Mouse (Mus musculus): ENCODE results near the gene Cct7. TPM values are rescaled to one million over a fixed set of nuclear protein-coding genes. Genes with fewer than 3 reads are reported as not detected.
A peak's percentile ranks its signal among the peaks of the same experiment; 100 is the strongest.
"Not testable (repeated sequence)": the region's sequence is repeated elsewhere in the genome, so short reads cannot be mapped to it uniquely, and the experiment has no call there.

Gene Cct7
- polyA plus RNA-seq, 1 experiment from 2014 or later: 458 TPM

GRCm38 (mm10) chr6:85450140-85450539, 1.2 kb upstream of the Cct7 start:
- Histone ChIP-seq H3K4me2 (ENCODE audit: low read depth, low read length) (peak overlapping the region; percentile 90), H3K4me3 (ENCODE audit: low read length) (peak overlapping the region; percentile 55), H3K4me1 (ENCODE audit: control insufficient read depth, insufficient read depth, low read length) (peaks cover 20% of the 10 kb centered on the region), H3K9ac (ENCODE audit: low read depth, low read length) (0 out of 2 replicates have a peak overlapping the region, but pooled peaks have one; percentile 81)
- not testable (repeated sequence) for H3K27me3 ChIP-seq (replicated peaks; ENCODE audit: control insufficient read depth, insufficient read depth, low read length); H3K36me3 ChIP-seq (ENCODE audit: control insufficient read depth, insufficient read depth, low read length); H3K27ac ChIP-seq (ENCODE audit: low read length); ATAC-seq; H3K9me3 ChIP-seq (ENCODE audit: control insufficient read depth, low read length)
- 54% methylated on average over 1 of the region's 1 CpGs for WGBS

GRCm38 (mm10) chr6:85451664-85452410, 523 bp downstream of the Cct7 start, which contains the start of gene Pradc1:
TSS of gene Pradc1 (minus strand) at chr6:85451970.
- peak within 1 kb of the TSS; percentile 90 for H3K4me2 ChIP-seq (ENCODE audit: low read depth, low read length)
- peak within 1 kb of the TSS; percentile 55 for H3K4me3 ChIP-seq (ENCODE audit: low read length)
- peaks cover 30% of the 10 kb centered on the region for H3K4me1 ChIP-seq (ENCODE audit: control insufficient read depth, insufficient read depth, low read length)
- WGBS: under 1% methylated on average over 54 of the region's 54 CpGs
- no peaks in the 10 kb centered on the region for H3K9me3 ChIP-seq (ENCODE audit: control insufficient read depth, low read length)
- no peaks in the 10 kb centered on the region for H3K27me3 ChIP-seq (replicated peaks; ENCODE audit: control insufficient read depth, insufficient read depth, low read length)
- no peaks in the 10 kb centered on the region for H3K36me3 ChIP-seq (ENCODE audit: control insufficient read depth, insufficient read depth, low read length)
- peak; percentile 89 for ATAC-seq
- peak within 1 kb of the TSS; percentile 81 for H3K9ac ChIP-seq (ENCODE audit: low read depth, low read length)
- H3K27ac ChIP-seq (ENCODE audit: low read length): peak within 1 kb of the TSS; percentile 98

GRCm38 (mm10) chr6:85452411-85452665, 1.0 kb downstream of the Cct7 start:
- Histone ChIP-seq H3K4me1 (ENCODE audit: control insufficient read depth, insufficient read depth, low read length) (peaks cover 30% of the 10 kb centered on the region), H3K9ac (ENCODE audit: low read depth, low read length) (peak overlapping the region; percentile 81), H3K9me3 (ENCODE audit: control insufficient read depth, low read length) (no peaks in the 10 kb centered on the region), H3K36me3 (ENCODE audit: control insufficient read depth, insufficient read depth, low read length) (no peaks in the 10 kb centered on the region), H3K27ac (ENCODE audit: low read length) (peak overlapping the region; percentile 98), H3K4me3 (ENCODE audit: low read length) (peak overlapping the region; percentile 55), H3K4me2 (ENCODE audit: low read depth, low read length) (peak overlapping the region; percentile 73), H3K27me3 (replicated peaks; ENCODE audit: control insufficient read depth, insufficient read depth, low read length) (no peaks in the 10 kb centered on the region)
- WGBS: under 1% methylated on average over 15 of the region's 15 CpGs
- ATAC-seq: peak; percentile 7; the same call in 1 of the 2 replicates

- WGBS: 5% methylated on average over 7 of the region's 7 CpGs
These were observed 1.5 kb downstream of the Cct7 start for GRCm38 (mm10) chr6:85452816-85453215.

GRCm38 (mm10) chr6:85459621-85460020, 8.3 kb downstream of the Cct7 start:
- Histone ChIP-seq H3K9me3 (ENCODE audit: control insufficient read depth, low read length) (no peaks in the 10 kb centered on the region), H3K4me3 (ENCODE audit: low read length) (no peak overlapping the region), H3K36me3 (ENCODE audit: control insufficient read depth, insufficient read depth, low read length) (peaks cover 15% of the 10 kb centered on the region)

More at GRCm38 (mm10) chr6:85452816-85453215, 1.5 kb downstream of the Cct7 start:
- Histone ChIP-seq H3K27me3 (replicated peaks; ENCODE audit: control insufficient read depth, insufficient read depth, low read length) (no peaks in the 10 kb centered on the region), H3K4me2 (ENCODE audit: low read depth, low read length) (peak overlapping the region; percentile 73), H3K9ac (ENCODE audit: low read depth, low read length) (peak overlapping the region; percentile 81), H3K27ac (ENCODE audit: low read length) (no peak overlapping the region), H3K4me3 (ENCODE audit: low read length) (peak overlapping the region; percentile 55), H3K36me3 (ENCODE audit: control insufficient read depth, insufficient read depth, low read length) (no peaks in the 10 kb centered on the region), H3K4me1 (ENCODE audit: control insufficient read depth, insufficient read depth, low read length) (peaks cover 33% of the 10 kb centered on the region), H3K9me3 (ENCODE audit: control insufficient read depth, low read length) (no peaks in the 10 kb centered on the region)
- no peak for ATAC-seq

GRCm38 (mm10) chr6:85465381-85465780, 14.1 kb downstream of the Cct7 start:
- Histone ChIP-seq H3K27me3 (replicated peaks; ENCODE audit: control insufficient read depth, insufficient read depth, low read length) (no peaks in the 10 kb centered on the region), H3K4me2 (ENCODE audit: low read depth, low read length) (no peak overlapping the region), H3K4me3 (ENCODE audit: low read length) (no peak overlapping the region), H3K36me3 (ENCODE audit: control insufficient read depth, insufficient read depth, low read length) (peaks cover 34% of the 10 kb centered on the region), H3K27ac (ENCODE audit: low read length) (no peak overlapping the region), H3K9me3 (ENCODE audit: control insufficient read depth, low read length) (no peaks in the 10 kb centered on the region), H3K4me1 (ENCODE audit: control insufficient read depth, insufficient read depth, low read length) (no peaks in the 10 kb centered on the region), H3K9ac (ENCODE audit: low read depth, low read length) (no peak overlapping the region)
- no peak for ATAC-seq

More at GRCm38 (mm10) chr6:85459621-85460020, 8.3 kb downstream of the Cct7 start:
- 92% methylated on average over 2 of the region's 2 CpGs for WGBS
- Histone ChIP-seq H3K4me1 (ENCODE audit: control insufficient read depth, insufficient read depth, low read length) (peaks cover 15% of the 10 kb centered on the region), H3K27me3 (replicated peaks; ENCODE audit: control insufficient read depth, insufficient read depth, low read length) (no peaks in the 10 kb centered on the region), H3K27ac (ENCODE audit: low read length) (no peak overlapping the region), H3K4me2 (ENCODE audit: low read depth, low read length) (no peak overlapping the region), H3K9ac (ENCODE audit: low read depth, low read length) (no peak overlapping the region)
- no peak for ATAC-seq

GRCm38 (mm10) chr6:85469660-85470430, 18.5 kb downstream of the Cct7 start:
- peak; percentile 36; the same call in 1 of the 2 replicates for ATAC-seq
- no peak overlapping the region for H3K9ac ChIP-seq (ENCODE audit: low read depth, low read length)
- WGBS: 76% methylated on average over 5 of the region's 5 CpGs
- no peak overlapping the region for H3K27ac ChIP-seq (ENCODE audit: low read length)
- H3K4me1 ChIP-seq (ENCODE audit: control insufficient read depth, insufficient read depth, low read length): no peaks in the 10 kb centered on the region
- peaks cover 20% of the 10 kb centered on the region for H3K36me3 ChIP-seq (ENCODE audit: control insufficient read depth, insufficient read depth, low read length)
- no peaks in the 10 kb centered on the region for H3K9me3 ChIP-seq (ENCODE audit: control insufficient read depth, low read length)
- H3K4me2 ChIP-seq (ENCODE audit: low read depth, low read length): no peak overlapping the region
- no peak overlapping the region for H3K4me3 ChIP-seq (ENCODE audit: low read length)
- no peaks in the 10 kb centered on the region for H3K27me3 ChIP-seq (replicated peaks; ENCODE audit: control insufficient read depth, insufficient read depth, low read length)

- no peaks in the 10 kb centered on the region for H3K9me3 ChIP-seq (ENCODE audit: control insufficient read depth, low read length)
- peaks cover 8% of the 10 kb centered on the region for H3K36me3 ChIP-seq (ENCODE audit: control insufficient read depth, insufficient read depth, low read length)
- ATAC-seq: no peak
- no peaks in the 10 kb centered on the region for H3K27me3 ChIP-seq (replicated peaks; ENCODE audit: control insufficient read depth, insufficient read depth, low read length)
- no peak overlapping the region for H3K4me3 ChIP-seq (ENCODE audit: low read length)
- no peak overlapping the region for H3K27ac ChIP-seq (ENCODE audit: low read length)
- 63% methylated on average over 8 of the region's 8 CpGs for WGBS
- H3K4me2 ChIP-seq (ENCODE audit: low read depth, low read length): no peak overlapping the region
- no peaks in the 10 kb centered on the region for H3K4me1 ChIP-seq (ENCODE audit: control insufficient read depth, insufficient read depth, low read length)
- H3K9ac ChIP-seq (ENCODE audit: low read depth, low read length): no peak overlapping the region
These were observed 20.6 kb downstream of the Cct7 start for GRCm38 (mm10) chr6:85471962-85472361.

- no peak overlapping the region for H3K4me3 ChIP-seq (ENCODE audit: low read length)
- H3K36me3 ChIP-seq (ENCODE audit: control insufficient read depth, insufficient read depth, low read length): peaks cover 5% of the 10 kb centered on the region
- H3K9ac ChIP-seq (ENCODE audit: low read depth, low read length): no peak overlapping the region
- no peak overlapping the region for H3K27ac ChIP-seq (ENCODE audit: low read length)
- no peaks in the 10 kb centered on the region for H3K4me1 ChIP-seq (ENCODE audit: control insufficient read depth, insufficient read depth, low read length)
- H3K4me2 ChIP-seq (ENCODE audit: low read depth, low read length): no peak overlapping the region
- no peaks in the 10 kb centered on the region for H3K9me3 ChIP-seq (ENCODE audit: control insufficient read depth, low read length)
- 51% methylated on average over 5 of the region's 5 CpGs for WGBS
- ATAC-seq: no peak
- peaks cover under 1% of the 10 kb centered on the region; the same call in 1 of the 2 replicates for H3K27me3 ChIP-seq (replicated peaks; ENCODE audit: control insufficient read depth, insufficient read depth, low read length)
These were observed 21.2 kb downstream of the Cct7 start for GRCm38 (mm10) chr6:85472542-85472941.
